Mouse (Mus musculus) kidney, embryonic 14.5 days (tissue): ENCODE results near the gene Olfr1260. TPM values are rescaled to one million over a fixed set of nuclear protein-coding genes. Genes with fewer than 3 reads are reported as not detected.

Source experiments
- ATAC-seq: fragments of 200-750 bp; cut with Nextera tagmentation; 2 replicates; pipeline ENCODE4 v1.8.0; 2017; ENCODE audit warnings: moderate number of reproducible peaks, mild to moderate bottlenecking, moderate TSS enrichment, moderate library complexity; ENCODE audit not compliant: low FRiP score, low TSS enrichment
- H3K27ac ChIP-seq: fragments of 300-500 bp; sonication (generic); 2 replicates; pipeline ENCODE4 v1.5.1; 2014; ENCODE audit warnings: low read depth, mild to moderate bottlenecking, low read length, moderate library complexity, mixed read lengths
- H3K27me3 ChIP-seq: fragments of 300-500 bp; sonication (generic); 2 replicates; pipeline ENCODE4 v1.6.1; 2014; ENCODE audit warnings: mild to moderate bottlenecking, low read length; ENCODE audit not compliant: control insufficient read depth, insufficient read depth
- H3K36me3 ChIP-seq: fragments of 300-500 bp; sonication (generic); 2 replicates; pipeline ENCODE4 v1.6.1; 2014; ENCODE audit warnings: low read length, mixed read lengths; ENCODE audit not compliant: control insufficient read depth, insufficient read depth
- H3K4me1 ChIP-seq: fragments of 300-500 bp; sonication (generic); 2 replicates; pipeline ENCODE4 v1.6.1; 2014; ENCODE audit warnings: low read length, mixed read lengths; ENCODE audit not compliant: control insufficient read depth, insufficient read depth
- H3K4me2 ChIP-seq: fragments of 300-500 bp; sonication (generic); replicated peaks from 2 replicates; pipeline ENCODE4 v1.6.1; 2014; ENCODE audit warnings: low read depth, mild to moderate bottlenecking, low read length
- H3K4me3 ChIP-seq: fragments of 300-500 bp; sonication (generic); 2 replicates; pipeline ENCODE4 v1.5.1; 2014; ENCODE audit warnings: mild to moderate bottlenecking, low read length
- H3K9ac ChIP-seq: fragments of 300-500 bp; sonication (generic); 2 replicates; pipeline ENCODE4 v1.6.1; 2014; ENCODE audit warnings: low read depth, mild to moderate bottlenecking, low read length, moderate library complexity
- H3K9me3 ChIP-seq: fragments of 300-500 bp; sonication (generic); 2 replicates; pipeline ENCODE4 v1.6.1; 2016; ENCODE audit warnings: low read length; ENCODE audit not compliant: control insufficient read depth
- WGBS: fragments of 180-500 bp; shearing (Covaris S2); extraction: QIAGEN DNeasy Blood & Tissue Kit; methylation state at CpG from one replicate; pipeline ENCODE4 v1.1.7; 2014; 5-methylcytosine and 5-hydroxymethylcytosine counted together
- polyA plus RNA-seq: library from polyadenylated mRNA; unstranded; fragments of >200 nt; fragmentation: Nextera tagmentation; extraction: Ambion mirVana; gene quantifications from 2 replicates; pipeline ENCODE4 v1.2.1, GENCODE M21; 2014

Olfr1260 gene
- polyA plus RNA-seq: not detected in 2 replicates

- Histone ChIP-seq H3K9me3 (no peaks in the 10 kb centered on the region), H3K4me1 (no peaks in the 10 kb centered on the region), H3K4me3 (no peak within 1 kb of the TSS), H3K27ac (no peak within 1 kb of the TSS), H3K27me3 (no peaks in the 10 kb centered on the region), H3K36me3 (no peaks in the 10 kb centered on the region), H3K4me2 (no peak within 1 kb of the TSS), H3K9ac (no peak within 1 kb of the TSS)
- 13% methylated on average over 2 of the region's 2 CpGs for WGBS
- ATAC-seq: peak; percentile 90; the same call in 1 of the 2 replicates
Measured at GRCm38 (mm10) chr2:89974184-89974583, at the start of gene Olfr1260. Gene Olfr1260 (plus strand): TSS chr2:89974340.

DNA sequence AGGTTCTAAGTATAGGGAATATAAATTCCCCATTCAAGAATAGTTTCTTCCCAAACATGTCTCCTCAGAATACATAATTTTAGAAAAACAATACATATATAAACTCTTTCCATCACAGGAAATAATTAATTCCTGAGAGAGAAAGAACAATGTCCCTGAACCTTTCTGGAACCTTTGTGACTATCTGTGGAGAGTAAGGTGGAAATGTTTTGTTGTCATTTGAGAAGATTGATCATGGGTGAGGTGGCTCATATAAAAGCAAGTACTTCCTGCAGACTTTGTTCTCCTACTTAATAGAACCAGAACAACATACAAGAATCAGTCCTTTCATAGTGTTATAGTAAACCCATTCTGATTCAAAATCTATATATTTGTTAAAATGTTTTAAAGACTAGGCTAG is 47.1 kb upstream of the Olfr1260 start, which contains the start of gene Olfr1258:
Gene Olfr1258 (plus strand): TSS at position 301 of the 400 bp plus-strand sequence.
- no peak within 1 kb of the TSS for H3K4me3 ChIP-seq
- H3K4me2 ChIP-seq: no peak within 1 kb of the TSS
- H3K27me3 ChIP-seq: no peaks in the 10 kb centered on the region
- no peak for ATAC-seq
- H3K4me1 ChIP-seq: no peaks in the 10 kb centered on the region
- no peaks in the 10 kb centered on the region for H3K9me3 ChIP-seq
- H3K36me3 ChIP-seq: no peaks in the 10 kb centered on the region
- H3K9ac ChIP-seq: no peak within 1 kb of the TSS
- no peak within 1 kb of the TSS for H3K27ac ChIP-seq

- H3K4me3 ChIP-seq: no peak within 1 kb of the TSS
- no peak for ATAC-seq
- H3K4me2 ChIP-seq: no peak within 1 kb of the TSS
- no peaks in the 10 kb centered on the region for H3K9me3 ChIP-seq
- no peaks in the 10 kb centered on the region for H3K4me1 ChIP-seq
- H3K27me3 ChIP-seq: no peaks in the 10 kb centered on the region
- WGBS: 80% methylated on average over 5 of the region's 5 CpGs
- no peaks in the 10 kb centered on the region for H3K36me3 ChIP-seq
- no peak within 1 kb of the TSS for H3K27ac ChIP-seq
- no peak within 1 kb of the TSS for H3K9ac ChIP-seq
Measured at GRCm38 (mm10) chr2:89948564-89948963, 25.6 kb upstream of the Olfr1260 start, which contains the start of gene Olfr1259. Gene Olfr1259 (minus strand): TSS chr2:89948664.

GRCm38 (mm10) chr2:89977709-89978108 is 3.6 kb downstream of the Olfr1260 start:
- no peaks in the 10 kb centered on the region for H3K4me1 ChIP-seq
- H3K9me3 ChIP-seq: no peaks in the 10 kb centered on the region
- WGBS: 93% methylated on average over 2 of the region's 2 CpGs
- no peak overlapping the region for H3K27ac ChIP-seq
- no peak overlapping the region for H3K4me3 ChIP-seq
- H3K9ac ChIP-seq: no peak overlapping the region
- H3K4me2 ChIP-seq: no peak overlapping the region
- ATAC-seq: no peak
- no peaks in the 10 kb centered on the region for H3K27me3 ChIP-seq
- no peaks in the 10 kb centered on the region for H3K36me3 ChIP-seq

- no peak for ATAC-seq
- Histone ChIP-seq H3K9me3 (no peaks in the 10 kb centered on the region), H3K4me1 (no peaks in the 10 kb centered on the region)
Measured at GRCm38 (mm10) chr2:89990921-89991320, 16.8 kb downstream of the Olfr1260 start, which contains the start of gene Olfr1261. Gene Olfr1261 (plus strand): TSS chr2:89991221.

DNA sequence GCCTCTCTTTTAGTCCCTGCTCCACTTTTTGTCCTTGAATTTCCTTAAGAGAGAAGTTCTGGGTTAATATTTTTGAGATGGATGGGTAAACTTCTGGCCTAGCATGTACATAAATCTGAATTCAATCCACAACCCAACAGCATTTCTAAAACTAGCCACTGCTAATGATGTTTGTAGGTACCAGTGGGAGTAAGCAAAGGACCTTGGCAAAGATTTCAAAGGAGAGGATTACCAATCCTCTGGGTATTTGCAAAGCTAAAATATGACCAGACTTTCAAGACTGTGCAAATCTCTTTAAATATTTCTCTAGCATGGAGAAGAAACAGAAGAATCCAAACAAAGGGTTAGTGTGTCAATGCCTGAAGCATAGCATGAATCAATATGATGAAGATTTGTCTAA is 25.7 kb downstream of the Olfr1260 start, which contains the start of gene Olfr1262:
Gene Olfr1262 (plus strand): TSS at position 301 of the 400 bp plus-strand sequence.
- Histone ChIP-seq H3K27me3 (no peaks in the 10 kb centered on the region), H3K27ac (no peak within 1 kb of the TSS), H3K4me3 (no peak within 1 kb of the TSS)

More at GRCm38 (mm10) chr2:89990921-89991320, 16.8 kb downstream of the Olfr1260 start, which contains the start of gene Olfr1261:
- no peak within 1 kb of the TSS for H3K4me3 ChIP-seq
- no peaks in the 10 kb centered on the region for H3K36me3 ChIP-seq
- no peaks in the 10 kb centered on the region for H3K27me3 ChIP-seq
- no peak within 1 kb of the TSS for H3K4me2 ChIP-seq
- no peak within 1 kb of the TSS for H3K9ac ChIP-seq
- no peak within 1 kb of the TSS for H3K27ac ChIP-seq

DNA sequence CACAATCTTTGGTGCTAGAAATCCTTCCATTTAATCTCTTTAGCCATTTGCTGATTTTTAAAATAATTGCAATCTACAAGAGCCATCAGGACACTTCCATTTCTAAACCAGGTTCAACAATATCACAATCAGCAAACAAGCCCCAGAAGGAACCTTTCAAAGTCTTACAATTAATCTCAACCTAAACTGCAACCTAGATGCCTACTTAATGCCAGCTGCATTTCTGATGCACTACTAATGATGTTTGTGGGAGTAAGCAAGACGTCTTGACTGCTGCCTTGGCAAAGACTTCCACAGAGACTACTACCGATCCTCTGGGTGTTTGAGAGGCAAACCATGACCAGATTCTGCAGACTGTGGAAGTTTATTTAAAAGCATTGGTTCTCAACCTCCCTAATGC is 37.7 kb downstream of the Olfr1260 start, which contains the start of gene Olfr1263:
Gene Olfr1263 (plus strand): TSS at position 301 of the 400 bp plus-strand sequence.
- 81% methylated on average over 2 of the region's 2 CpGs for WGBS
- ATAC-seq: no peak

More for the DNA sequence above, 25.7 kb downstream of the Olfr1260 start, which contains the start of gene Olfr1262:
- H3K9ac ChIP-seq: no peak within 1 kb of the TSS
- H3K9me3 ChIP-seq: no peaks in the 10 kb centered on the region
- no peak for ATAC-seq
- no peaks in the 10 kb centered on the region for H3K36me3 ChIP-seq
- no peak within 1 kb of the TSS for H3K4me2 ChIP-seq
- H3K4me1 ChIP-seq: no peaks in the 10 kb centered on the region

GRCm38 (mm10) chr2:90025477-90025876 is 51.3 kb downstream of the Olfr1260 start, which contains the start of gene Olfr1264:
Gene Olfr1264 (minus strand): TSS chr2:90025577.
- no peaks in the 10 kb centered on the region for H3K27me3 ChIP-seq
- no peak within 1 kb of the TSS for H3K27ac ChIP-seq
- no peaks in the 10 kb centered on the region for H3K36me3 ChIP-seq
- whole genome bisulfite sequencing: 53% methylated on average over 2 of the region's 2 CpGs
- H3K9ac ChIP-seq: no peak within 1 kb of the TSS
- H3K4me2 ChIP-seq: no peak within 1 kb of the TSS
- H3K4me1 ChIP-seq: no peaks in the 10 kb centered on the region
- no peak within 1 kb of the TSS for H3K4me3 ChIP-seq
- no peaks in the 10 kb centered on the region for H3K9me3 ChIP-seq
- no peak for ATAC-seq

More for the DNA sequence above, 37.7 kb downstream of the Olfr1260 start, which contains the start of gene Olfr1263:
- Histone ChIP-seq H3K9ac (no peak within 1 kb of the TSS), H3K4me1 (no peaks in the 10 kb centered on the region), H3K4me2 (no peak within 1 kb of the TSS), H3K27ac (no peak within 1 kb of the TSS), H3K27me3 (no peaks in the 10 kb centered on the region), H3K9me3 (no peaks in the 10 kb centered on the region), H3K36me3 (no peaks in the 10 kb centered on the region), H3K4me3 (no peak within 1 kb of the TSS)
